16 mouse cellular contexts compared by ENCODE assay signal in the genomic region with DNA sequence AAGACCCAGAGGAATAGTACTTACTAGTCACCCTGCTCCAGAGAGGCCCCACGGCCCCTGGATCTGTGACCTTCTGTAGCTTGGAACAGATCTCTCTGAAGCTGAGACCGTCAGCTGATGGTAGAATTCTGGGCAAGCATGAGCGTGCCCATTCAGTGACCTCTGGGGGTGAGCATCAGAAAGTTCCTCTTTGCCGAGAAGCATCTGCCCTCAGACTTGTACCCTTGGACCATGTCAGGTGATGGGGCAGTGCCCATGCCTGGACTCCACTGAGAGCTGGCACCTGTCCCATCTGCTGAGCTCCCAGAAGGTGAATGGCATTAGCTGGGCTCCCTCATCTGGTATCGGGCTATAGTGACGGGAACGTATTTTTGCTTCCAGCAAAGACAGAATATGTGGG. TPM values are rescaled to one million over a fixed set of nuclear protein-coding genes. Genes with fewer than 3 reads are reported as not detected.
DNase-seq lines count a peak whose midpoint lies in the region; ATAC-seq and TF ChIP-seq lines count a peak whose summit lies in the region.
"Had no signal": no experiment of that assay in that cellular context is flagged by ENCODE, and none has a peak within 500 bp of the region (broad histone marks: within the 10 kb centered on the region; RNA-seq: fewer than 3 reads in every experiment).

No protein-coding gene starts in this region.

- H3K9me3 ChIP-seq in heart, embryonic 11.5 days (replicated peaks; ENCODE audit: control insufficient read depth, low read length) = no peaks in the 10 kb centered on the region
- H3K9me3 ChIP-seq in midbrain, embryonic 16.5 days (replicated peaks; ENCODE audit: control insufficient read depth, low read length, poor library complexity, severe bottlenecking) = no peaks in the 10 kb centered on the region
- H3K9me3 ChIP-seq: heart, embryonic 12.5 days; hindbrain, embryonic 13.5 days; liver, embryonic 13.5 days had no signal

- TF ChIP-seq CTCF in cerebellum, adult 2 months (IDR thresholded peaks at IDR 0.05; ENCODE audit: borderline replicate concordance, insufficient read depth, low read depth, low read length) = no peak

- H3K9ac ChIP-seq in heart, embryonic 11.5 days (ENCODE audit: low read depth, low read length) = no peak overlapping the region
- no peak overlapping the region for H3K9ac ChIP-seq in midbrain, embryonic 16.5 days (ENCODE audit: low read depth, low read length)
- H3K9ac ChIP-seq: heart, embryonic 12.5 days; hindbrain, embryonic 13.5 days; liver, embryonic 13.5 days had no signal

- H3K4me3 ChIP-seq in cerebellum, adult 2 months (replicated peaks; ENCODE audit: insufficient read depth, low read depth, low read length) = no peak overlapping the region
- no peak overlapping the region for H3K4me3 ChIP-seq in heart, embryonic 11.5 days (ENCODE audit: low read depth, low read length)
- no peak overlapping the region for H3K4me3 ChIP-seq in midbrain, embryonic 16.5 days (ENCODE audit: low read depth, low read length)
- H3K4me3 ChIP-seq: heart, embryonic 12.5 days; hindbrain, embryonic 13.5 days; left cerebral cortex, adult 2 months; liver, embryonic 13.5 days had no signal

- no peaks in the 10 kb centered on the region for H3K36me3 ChIP-seq in heart, embryonic 11.5 days (ENCODE audit: control insufficient read depth, insufficient read depth, low read length)
- H3K36me3 ChIP-seq in midbrain, embryonic 16.5 days (ENCODE audit: control insufficient read depth, insufficient read depth, low read length) = no peaks in the 10 kb centered on the region
- H3K36me3 ChIP-seq: heart, embryonic 12.5 days; hindbrain, embryonic 13.5 days; liver, embryonic 13.5 days had no signal

- H3K4me1 ChIP-seq in cerebellum, adult 2 months (ENCODE audit: control insufficient read depth, insufficient read depth, low read length) = peaks cover 37% of the 10 kb centered on the region
- peaks cover 43% of the 10 kb centered on the region for H3K4me1 ChIP-seq in heart, embryonic 11.5 days (ENCODE audit: control insufficient read depth, insufficient read depth, low read length)
- H3K4me1 ChIP-seq in midbrain, embryonic 16.5 days (ENCODE audit: control insufficient read depth, insufficient read depth, low read length) = peaks cover 3% of the 10 kb centered on the region; the same call in 1 of the 2 replicates

- no peak for ATAC-seq in heart, embryonic 11.5 days (replicated peaks; ENCODE audit: insufficient number of reproducible peaks, low FRiP score, low TSS enrichment)
- ATAC-seq in midbrain, embryonic 16.5 days = no peak
- ATAC-seq: lung, postnatal 0 days had no signal

- no peak overlapping the region; the same call in 1 of the 2 replicates for H3K4me2 ChIP-seq in heart, embryonic 11.5 days
- no peak overlapping the region for H3K4me2 ChIP-seq in midbrain, embryonic 16.5 days (ENCODE audit: low read length)
- H3K4me2 ChIP-seq: heart, embryonic 12.5 days; hindbrain, embryonic 13.5 days; liver, embryonic 13.5 days had no signal

- peak; percentile 60 to 61 for DNase-seq in cerebellum, adult 2 months
- no peak for DNase-seq in cerebellum, adult 9-10 months
- peak; percentile 68 for DNase-seq in heart, postnatal 4 days
- DNase-seq in cerebellum, postnatal 25 days = peak; percentile 61 to 76
- peak; percentile 57 to 77 for DNase-seq in kidney, postnatal 4 days
- DNase-seq in adrenal gland, postnatal 4 days (ENCODE audit: low spot score in 2 of 2) = no peak
- DNase-seq: adrenal gland, adult 8-10 months; liver, embryonic 13.5 days; thymus, postnatal 25 days had no signal

- no peak for TF ChIP-seq POLR2A in cerebellum, adult 2 months (IDR thresholded peaks at IDR 0.05; ENCODE audit: borderline replicate concordance, insufficient read depth, low read length)

- WGBS in cerebellum, adult 2 months = 34% methylated on average over 7 of the region's 7 CpGs
- 90% methylated on average over 7 of the region's 7 CpGs for WGBS in heart, embryonic 11.5 days (ENCODE audit: insufficient replicate concordance)
- WGBS in midbrain, embryonic 16.5 days = 87% methylated on average over 7 of the region's 7 CpGs

- H3K27ac ChIP-seq in cerebellum, adult 2 months (ENCODE audit: insufficient read depth, low read length) = no peak overlapping the region
- H3K27ac ChIP-seq in heart, embryonic 11.5 days (ENCODE audit: low read depth, low read length) = no peak overlapping the region
- no peak overlapping the region for H3K27ac ChIP-seq in midbrain, embryonic 16.5 days (ENCODE audit: low read length)
- H3K27ac ChIP-seq: hindbrain, embryonic 13.5 days; left cerebral cortex, adult 2 months; liver, embryonic 13.5 days; stomach, postnatal 0 days had no signal

- no peaks in the 10 kb centered on the region for H3K27me3 ChIP-seq in cerebellum, adult 2 months (ENCODE audit: control insufficient read depth, insufficient read depth, low read length)
- H3K27me3 ChIP-seq in heart, embryonic 11.5 days (ENCODE audit: control insufficient read depth, insufficient read depth, low read length) = no peaks in the 10 kb centered on the region
- H3K27me3 ChIP-seq in midbrain, embryonic 16.5 days (ENCODE audit: control insufficient read depth, insufficient read depth, low read depth, low read length) = no peaks in the 10 kb centered on the region
- H3K27me3 ChIP-seq: heart, embryonic 12.5 days; hindbrain, embryonic 13.5 days had no signal

RNA-seq across cellular contexts. Expression of gene Morn1, which starts 51.5 kb away (rescaled TPM):
- polyA plus RNA-seq in cerebellum, adult 2 months (2012; rRNA removed) = 15.6 and 18.7 TPM in 2 replicates
- 1 to 10 TPM; 2.8 to 3.0 TPM for total RNA-seq in heart, postnatal 4 days (2021)
- polyA plus RNA-seq in heart, embryonic 11.5 days (2014; fragmentation: Nextera tagmentation; extraction: Ambion mirVana) = 2.5 and 2.9 TPM in 2 replicates
- total RNA-seq in adrenal gland, postnatal 4 days (2021) = 10 to 100 TPM; 12.1 to 14.9 TPM
- 7.3 and 8.9 TPM in 2 replicates for polyA plus RNA-seq in midbrain, embryonic 16.5 days (2015; fragmentation: Nextera tagmentation; extraction: Ambion mirVana)

RNA-seq across cellular contexts. Expression of gene Rer1, which starts 51.7 kb away (rescaled TPM):
- 102 and 104 TPM in 2 replicates for polyA plus RNA-seq in cerebellum, adult 2 months (2012; rRNA removed)
- total RNA-seq in heart, postnatal 4 days (2021) = 10 to 100 TPM; 76.1 to 78.4 TPM
- 148 TPM in 2 replicates for polyA plus RNA-seq in heart, embryonic 11.5 days (2014; fragmentation: Nextera tagmentation; extraction: Ambion mirVana)
- 10 to 100 TPM; 90.8 to 96.1 TPM for total RNA-seq in adrenal gland, postnatal 4 days (2021)
- 121 and 124 TPM in 2 replicates for polyA plus RNA-seq in midbrain, embryonic 16.5 days (2015; fragmentation: Nextera tagmentation; extraction: Ambion mirVana)

Comparison
In these comparisons a context has a peak if more than half of its experiments do, and no peak if none do; other contexts are left out.
1. DNase-seq: peak in cerebellum, adult 2 months (2 of 2), heart, postnatal 4 days (single experiment), cerebellum, postnatal 25 days (2 of 2) and kidney, postnatal 4 days (2 of 2); none in cerebellum, adult 9-10 months (single experiment) and adrenal gland, postnatal 4 days (0 of 2).